Mouse (Mus musculus): ENCODE data around the gene Lao1.

The Lao1 gene

GRCm38 (mm10) chr4:119017078-119017477 lies 55.7 kb downstream of the Lao1 start:
- DNase-seq, result no peak

Measured in cerebellum, adult 9-10 months (tissue).